Mouse (Mus musculus): Measurements from ENCODE around the gene Mob3b. TPM values are rescaled to one million over a fixed set of nuclear protein-coding genes. Genes with fewer than 3 reads are reported as not detected.

The Mob3b gene
- polyA plus RNA-seq, 1 experiment from 2014 or later: 9.3 TPM

GRCm38 (mm10) chr4:35115933-35116332 lies 41.4 kb downstream of the Mob3b start:
- Histone ChIP-seq H3K4me1 (ENCODE audit: control insufficient read depth, insufficient read depth, low read length) (no peaks in the 10 kb centered on the region), H3K4me3 (ENCODE audit: low read depth, low read length) (no peak overlapping the region), H3K27me3 (ENCODE audit: control insufficient read depth, insufficient read depth, low read length) (no peaks in the 10 kb centered on the region), H3K36me3 (ENCODE audit: control insufficient read depth, insufficient read depth, low read length) (no peaks in the 10 kb centered on the region), H3K9me3 (ENCODE audit: control insufficient read depth, low read length) (no peaks in the 10 kb centered on the region), H3K9ac (ENCODE audit: low read length) (no peak overlapping the region), H3K4me2 (ENCODE audit: low read depth) (no peak overlapping the region), H3K27ac (ENCODE audit: low read depth, low read length) (no peak overlapping the region)
- 72% methylated on average over 6 of the region's 6 CpGs for WGBS
- no peak for DNase-seq (ENCODE audit: low spot score)
- ATAC-seq (ENCODE audit: insufficient read depth, low FRiP score, low TSS enrichment): no peak

- no peak for ATAC-seq (ENCODE audit: insufficient read depth, low FRiP score, low TSS enrichment)
Observed at GRCm38 (mm10) chr4:35114950-35115349, 42.3 kb downstream of the Mob3b start.

GRCm38 (mm10) chr4:35113516-35114248 lies 43.6 kb downstream of the Mob3b start:
- Histone ChIP-seq H3K27ac (ENCODE audit: low read depth, low read length) (no peak overlapping the region), H3K4me1 (ENCODE audit: control insufficient read depth, insufficient read depth, low read length) (no peaks in the 10 kb centered on the region), H3K4me3 (ENCODE audit: low read depth, low read length) (no peak overlapping the region), H3K27me3 (ENCODE audit: control insufficient read depth, insufficient read depth, low read length) (no peaks in the 10 kb centered on the region), H3K9ac (ENCODE audit: low read length) (no peak overlapping the region), H3K4me2 (ENCODE audit: low read depth) (no peak overlapping the region), H3K36me3 (ENCODE audit: control insufficient read depth, insufficient read depth, low read length) (no peaks in the 10 kb centered on the region), H3K9me3 (ENCODE audit: control insufficient read depth, low read length) (no peaks in the 10 kb centered on the region)
- DNase-seq (ENCODE audit: low spot score): no peak
- whole genome bisulfite sequencing: 86% methylated on average over 13 of the region's 13 CpGs
- no peak for ATAC-seq (ENCODE audit: insufficient read depth, low FRiP score, low TSS enrichment)

More at GRCm38 (mm10) chr4:35114950-35115349, 42.3 kb downstream of the Mob3b start:
- DNase-seq (ENCODE audit: low spot score): no peak
- H3K4me2 ChIP-seq (ENCODE audit: low read depth): no peak overlapping the region
- H3K36me3 ChIP-seq (ENCODE audit: control insufficient read depth, insufficient read depth, low read length): no peaks in the 10 kb centered on the region
- no peak overlapping the region for H3K9ac ChIP-seq (ENCODE audit: low read length)
- H3K27ac ChIP-seq (ENCODE audit: low read depth, low read length): no peak overlapping the region
- no peaks in the 10 kb centered on the region for H3K9me3 ChIP-seq (ENCODE audit: control insufficient read depth, low read length)
- H3K27me3 ChIP-seq (ENCODE audit: control insufficient read depth, insufficient read depth, low read length): no peaks in the 10 kb centered on the region
- WGBS: 73% methylated on average over 2 of the region's 2 CpGs
- H3K4me3 ChIP-seq (ENCODE audit: low read depth, low read length): no peak overlapping the region
- H3K4me1 ChIP-seq (ENCODE audit: control insufficient read depth, insufficient read depth, low read length): no peaks in the 10 kb centered on the region

- no peaks in the 10 kb centered on the region for H3K4me1 ChIP-seq (ENCODE audit: control insufficient read depth, insufficient read depth, low read length)
- no peaks in the 10 kb centered on the region for H3K27me3 ChIP-seq (ENCODE audit: control insufficient read depth, insufficient read depth, low read length)
- no peak overlapping the region for H3K4me3 ChIP-seq (ENCODE audit: low read depth, low read length)
- H3K27ac ChIP-seq (ENCODE audit: low read depth, low read length): no peak overlapping the region
- no peak overlapping the region for H3K9ac ChIP-seq (ENCODE audit: low read length)
- no peaks in the 10 kb centered on the region for H3K36me3 ChIP-seq (ENCODE audit: control insufficient read depth, insufficient read depth, low read length)
- DNase-seq (ENCODE audit: low spot score) (no peak), ATAC-seq (ENCODE audit: insufficient read depth, low FRiP score, low TSS enrichment) (no peak)
- H3K9me3 ChIP-seq (ENCODE audit: control insufficient read depth, low read length): no peaks in the 10 kb centered on the region
- H3K4me2 ChIP-seq (ENCODE audit: low read depth): no peak overlapping the region
- 86% methylated on average over 4 of the region's 4 CpGs for WGBS
Observed at GRCm38 (mm10) chr4:35112452-35112851, 44.8 kb downstream of the Mob3b start.

- Histone ChIP-seq H3K27me3 (ENCODE audit: control insufficient read depth, insufficient read depth, low read length) (no peaks in the 10 kb centered on the region), H3K4me1 (ENCODE audit: control insufficient read depth, insufficient read depth, low read length) (peaks cover 1% of the 10 kb centered on the region; the same call in 1 of the 2 replicates), H3K9ac (ENCODE audit: low read length) (no peak overlapping the region), H3K4me2 (ENCODE audit: low read depth) (no peak overlapping the region), H3K4me3 (ENCODE audit: low read depth, low read length) (no peak overlapping the region), H3K36me3 (ENCODE audit: control insufficient read depth, insufficient read depth, low read length) (no peaks in the 10 kb centered on the region), H3K27ac (ENCODE audit: low read depth, low read length) (no peak overlapping the region), H3K9me3 (ENCODE audit: control insufficient read depth, low read length) (no peaks in the 10 kb centered on the region)
- 77% methylated on average over 14 of the region's 14 CpGs for WGBS
- ATAC-seq (ENCODE audit: insufficient read depth, low FRiP score, low TSS enrichment) (no peak), DNase-seq (ENCODE audit: low spot score) (no peak)
Observed at GRCm38 (mm10) chr4:35105115-35105773, 52.0 kb downstream of the Mob3b start.

- no peak overlapping the region for H3K4me2 ChIP-seq (ENCODE audit: low read depth)
- no peak for DNase-seq (ENCODE audit: low spot score)
- no peak for ATAC-seq (ENCODE audit: insufficient read depth, low FRiP score, low TSS enrichment)
- no peak overlapping the region for H3K9ac ChIP-seq (ENCODE audit: low read length)
- no peak overlapping the region for H3K4me3 ChIP-seq (ENCODE audit: low read depth, low read length)
- H3K36me3 ChIP-seq (ENCODE audit: control insufficient read depth, insufficient read depth, low read length): no peaks in the 10 kb centered on the region
- H3K4me1 ChIP-seq (ENCODE audit: control insufficient read depth, insufficient read depth, low read length): peaks cover 4% of the 10 kb centered on the region
- H3K27me3 ChIP-seq (ENCODE audit: control insufficient read depth, insufficient read depth, low read length): no peaks in the 10 kb centered on the region
- no peaks in the 10 kb centered on the region for H3K9me3 ChIP-seq (ENCODE audit: control insufficient read depth, low read length)
- WGBS: 32% methylated on average over 7 of the region's 7 CpGs
- no peak overlapping the region for H3K27ac ChIP-seq (ENCODE audit: low read depth, low read length)
Observed at GRCm38 (mm10) chr4:35101201-35101600, 56.1 kb downstream of the Mob3b start.

GRCm38 (mm10) chr4:35099865-35100780 lies 57.2 kb downstream of the Mob3b start:
- Histone ChIP-seq H3K36me3 (ENCODE audit: control insufficient read depth, insufficient read depth, low read length) (no peaks in the 10 kb centered on the region), H3K27me3 (ENCODE audit: control insufficient read depth, insufficient read depth, low read length) (no peaks in the 10 kb centered on the region), H3K4me1 (ENCODE audit: control insufficient read depth, insufficient read depth, low read length) (peaks cover 4% of the 10 kb centered on the region), H3K4me2 (ENCODE audit: low read depth) (peak overlapping the region; percentile 51), H3K4me3 (ENCODE audit: low read depth, low read length) (peak overlapping the region; percentile 23), H3K9ac (ENCODE audit: low read length) (0 out of 2 replicates have a peak overlapping the region, but pooled peaks have one; percentile 27), H3K9me3 (ENCODE audit: control insufficient read depth, low read length) (no peaks in the 10 kb centered on the region), H3K27ac (ENCODE audit: low read depth, low read length) (no peak overlapping the region)
- ATAC-seq (ENCODE audit: insufficient read depth, low FRiP score, low TSS enrichment): peak; percentile 94
- peak; percentile 88 for DNase-seq (ENCODE audit: low spot score)
- WGBS: 10% methylated on average over 29 of the region's 29 CpGs

GRCm38 (mm10) chr4:35099210-35099864 lies 57.9 kb downstream of the Mob3b start:
- peak overlapping the region; percentile 51 for H3K4me2 ChIP-seq (ENCODE audit: low read depth)
- no peaks in the 10 kb centered on the region for H3K27me3 ChIP-seq (ENCODE audit: control insufficient read depth, insufficient read depth, low read length)
- peak; percentile 52 for ATAC-seq (ENCODE audit: insufficient read depth, low FRiP score, low TSS enrichment)
- H3K4me1 ChIP-seq (ENCODE audit: control insufficient read depth, insufficient read depth, low read length): peaks cover 4% of the 10 kb centered on the region
- 0 out of 2 replicates have a peak overlapping the region, but pooled peaks have one; percentile 16 for H3K9ac ChIP-seq (ENCODE audit: low read length)
- 31% methylated on average over 17 of the region's 17 CpGs for WGBS
- no peaks in the 10 kb centered on the region for H3K9me3 ChIP-seq (ENCODE audit: control insufficient read depth, low read length)
- H3K4me3 ChIP-seq (ENCODE audit: low read depth, low read length): peak overlapping the region; percentile 23; the same call in 1 of the 2 replicates
- DNase-seq (ENCODE audit: low spot score): peak; percentile 39
- H3K36me3 ChIP-seq (ENCODE audit: control insufficient read depth, insufficient read depth, low read length): no peaks in the 10 kb centered on the region
- H3K27ac ChIP-seq (ENCODE audit: low read depth, low read length): no peak overlapping the region

Measured in neural tube, embryonic 11.5 days (tissue).